Mouse (Mus musculus) megakaryocyte progenitor cell, adult 5-6 weeks (primary cell): ENCODE measurements at regions not wholly inside any gene's neighbourhood (a gene's known extent, or its start where the extent isn't known, plus 50 kb on each side); places are given as distances from the start of the nearest gene placed in this dataset.

Experiments
- ATAC-seq: replicated peaks from 2 replicates; pipeline ENCODE4 v1.8.0; 2016; ENCODE audit warnings: mild to moderate bottlenecking, moderate TSS enrichment, inconsistent platforms; ENCODE audit not compliant: poor library complexity

DNA sequence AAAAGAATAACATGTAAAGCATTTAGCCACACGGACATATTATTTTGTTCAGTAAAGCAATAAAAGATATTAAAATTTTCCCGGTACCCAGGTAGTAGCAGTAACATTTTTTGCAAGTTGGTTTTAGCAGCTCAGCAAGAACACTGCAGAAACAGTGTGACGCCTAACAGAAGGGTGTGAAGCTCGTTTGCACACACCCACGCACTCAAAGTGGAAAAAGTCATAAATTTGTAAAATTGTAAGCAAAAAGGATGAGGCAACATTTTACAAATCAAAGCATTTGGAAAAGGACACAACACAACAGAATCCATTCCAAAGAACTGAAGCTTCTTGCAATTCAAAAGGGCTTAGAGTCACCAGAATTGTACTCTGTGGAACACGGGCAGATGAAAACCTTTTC lies 1053.6 kb upstream of the Celf2 start:
- ATAC-seq: no peak

DNA sequence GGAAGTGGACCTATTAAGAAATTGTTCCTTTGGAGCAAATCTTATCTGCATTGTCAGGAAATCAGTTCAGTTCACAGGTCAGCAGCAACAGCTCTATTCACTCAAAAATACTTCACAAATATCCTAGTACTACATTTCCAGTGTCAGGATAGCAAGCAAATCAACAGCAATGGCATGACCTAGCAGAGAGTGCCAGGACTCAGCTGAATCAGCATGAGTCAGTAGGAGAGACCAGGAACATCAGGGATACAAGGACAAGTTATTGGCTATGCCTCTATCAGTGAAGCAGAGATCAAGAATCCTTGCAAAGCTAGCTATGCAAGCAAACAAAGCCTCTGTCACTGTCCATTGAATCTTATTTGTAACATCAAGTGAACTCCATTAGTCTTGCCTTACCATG lies 1036.8 kb upstream of the Celf2 start:
- ATAC-seq: no peak

DNA sequence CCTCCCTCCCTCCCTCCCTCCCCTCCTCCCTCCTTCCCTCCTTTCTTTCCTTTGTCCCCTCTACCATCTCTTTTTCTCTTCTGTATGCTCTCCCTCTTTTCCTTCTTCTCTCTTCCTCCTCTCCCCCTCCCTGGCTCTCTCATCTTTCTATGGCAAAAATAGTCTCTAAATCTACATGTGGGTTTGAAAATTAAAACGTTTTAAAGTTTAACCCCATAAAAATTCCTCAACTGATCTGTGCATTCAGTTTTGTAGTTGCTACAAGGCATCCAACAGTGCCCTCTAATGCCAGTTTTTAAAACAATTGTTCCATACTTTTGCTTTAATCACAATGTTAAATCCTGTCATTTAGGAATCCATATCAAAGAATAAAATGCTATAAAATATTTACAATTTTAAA lies 1027.5 kb upstream of the Celf2 start:
- ATAC-seq: no peak

DNA sequence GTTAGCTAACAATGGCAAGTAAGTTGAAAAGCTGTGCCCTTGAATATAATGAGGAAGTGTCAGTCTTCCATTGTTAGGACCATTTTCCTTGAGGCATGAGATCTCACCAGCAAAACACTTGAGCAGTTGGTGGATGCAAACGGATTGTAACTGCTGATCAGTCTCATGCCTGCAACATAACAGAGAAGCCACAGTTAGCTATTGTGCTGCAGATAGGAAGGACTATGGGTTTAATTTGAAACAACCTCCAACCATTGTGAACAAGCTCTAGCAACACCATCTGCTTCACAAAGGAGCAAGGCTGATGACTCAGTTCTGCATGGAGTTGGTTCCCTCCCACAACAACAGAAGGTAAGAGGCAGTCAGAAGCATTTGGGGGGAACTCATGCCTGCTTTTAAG lies 989.1 kb upstream of the Celf2 start:
- no peak for ATAC-seq

DNA sequence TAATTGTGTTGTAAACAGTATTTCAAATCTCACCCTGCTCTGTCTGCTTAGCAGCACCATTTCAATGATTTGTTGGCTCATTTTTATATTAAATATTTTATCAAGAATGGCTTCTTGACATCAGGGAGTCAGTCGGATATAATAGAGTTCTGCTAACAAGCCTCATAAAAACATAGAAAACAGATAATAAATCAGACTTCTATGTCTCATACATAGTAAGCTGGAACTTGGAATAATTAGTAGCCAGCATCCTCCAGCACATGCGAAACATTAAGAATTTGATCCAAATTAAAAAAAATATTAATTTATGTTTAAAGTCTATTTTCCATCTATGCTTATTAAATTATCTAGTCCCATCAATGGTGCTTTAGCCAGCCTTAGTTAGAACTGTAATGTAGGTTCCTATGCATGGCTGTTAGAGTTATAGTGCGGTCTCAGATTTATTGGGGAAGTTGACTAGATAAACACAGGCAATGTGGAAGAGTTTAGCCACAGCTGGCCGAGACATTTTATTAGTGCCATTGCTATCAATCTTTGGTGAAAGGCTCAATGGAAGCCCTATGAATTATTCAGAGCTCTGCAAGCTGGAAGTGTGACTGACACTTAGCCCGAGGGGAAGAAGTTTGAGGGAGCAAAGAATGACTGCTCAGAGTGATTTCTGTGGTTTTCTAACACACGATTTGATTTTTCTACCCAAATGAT lies 968.6 kb upstream of the Celf2 start:
- no peak for ATAC-seq

DNA sequence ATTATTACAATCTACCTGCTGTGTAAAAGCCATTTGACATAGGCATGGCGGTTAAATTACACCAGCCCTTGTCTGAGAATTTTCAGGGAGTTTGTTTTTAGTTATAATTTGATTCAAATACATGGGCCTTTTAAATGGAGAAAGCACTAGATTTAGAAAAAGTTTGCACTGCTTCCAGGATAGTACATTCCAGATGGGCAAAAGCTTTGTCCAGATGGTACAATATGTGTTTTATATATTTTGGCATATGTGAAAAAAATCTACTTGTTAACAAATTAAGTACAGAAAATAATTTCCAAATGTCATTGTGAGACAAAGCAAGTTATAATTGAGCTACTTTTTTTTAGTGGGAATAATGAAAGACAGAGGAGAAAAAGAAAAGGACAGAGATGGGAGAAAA lies 961.2 kb upstream of the Celf2 start:
- no peak for ATAC-seq

DNA sequence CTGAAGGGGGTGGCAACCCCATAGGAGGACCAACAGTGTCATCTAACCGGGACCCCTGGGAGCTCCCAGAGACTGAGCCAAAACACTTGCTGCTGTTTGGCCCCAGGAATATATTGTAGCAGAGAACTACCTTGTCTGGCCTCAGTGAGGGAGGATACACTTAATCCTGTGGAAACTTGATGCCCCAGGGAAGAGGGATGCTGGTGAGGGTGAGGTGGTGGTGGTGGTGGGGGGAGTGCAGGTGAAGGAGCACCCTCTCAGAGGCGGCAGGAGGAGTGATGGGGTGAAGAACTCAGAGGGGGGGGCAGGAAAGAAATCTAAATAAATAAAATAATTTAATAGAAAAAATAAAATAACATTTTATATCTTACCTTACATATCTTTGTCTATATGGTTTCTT lies 959.6 kb upstream of the Celf2 start:
- ATAC-seq: no peak

DNA sequence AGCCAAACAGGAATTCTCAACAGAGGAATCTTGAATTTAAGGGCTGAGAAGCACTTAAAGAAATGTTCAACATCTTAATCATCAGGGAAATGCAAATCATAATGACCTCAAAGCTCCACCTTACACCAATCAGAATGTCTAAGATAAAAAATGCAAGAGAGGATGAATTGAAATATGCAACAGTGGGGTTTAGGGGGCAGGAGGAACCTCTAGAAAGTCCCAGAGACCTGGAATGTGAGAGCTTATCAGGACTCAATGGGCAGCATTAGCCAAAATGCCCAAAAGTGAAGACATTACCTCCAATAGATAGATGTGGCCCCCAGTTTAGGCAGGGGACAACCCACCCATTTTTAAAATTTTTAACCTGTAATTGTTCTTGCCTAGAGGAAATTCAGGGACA lies 959.0 kb upstream of the Celf2 start:
- no peak for ATAC-seq

DNA sequence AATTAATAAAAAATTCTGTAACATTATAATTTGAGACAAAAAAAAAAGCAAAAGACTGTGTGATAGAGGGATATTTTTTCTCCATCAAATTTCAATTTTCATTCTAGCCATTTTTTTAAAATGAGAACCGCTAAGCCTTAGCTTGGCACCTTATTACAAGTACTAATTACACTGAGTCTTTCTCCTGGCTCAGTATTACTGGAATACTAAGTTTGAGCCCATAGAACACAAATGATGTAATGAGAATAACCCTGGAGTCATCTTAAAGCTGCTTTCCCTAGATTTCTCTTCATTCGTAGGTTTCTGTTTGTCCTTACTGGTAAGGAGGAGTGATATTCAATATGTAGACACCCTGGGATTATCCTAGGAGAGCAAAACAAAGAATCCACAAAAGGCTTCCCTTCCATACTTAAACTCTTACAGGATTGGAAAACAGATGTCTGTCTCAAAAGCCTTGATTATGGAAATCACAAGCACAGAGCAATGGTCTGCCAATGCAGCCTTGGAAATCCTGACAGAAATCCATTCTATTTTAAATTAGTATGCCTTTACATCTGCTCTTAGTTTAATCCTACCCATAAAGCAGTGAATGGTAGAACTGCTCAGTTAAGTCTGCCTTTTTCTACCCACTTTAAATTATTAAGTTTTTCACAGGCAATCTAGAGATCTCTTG lies 958.3 kb upstream of the Celf2 start:
- no peak for ATAC-seq

DNA sequence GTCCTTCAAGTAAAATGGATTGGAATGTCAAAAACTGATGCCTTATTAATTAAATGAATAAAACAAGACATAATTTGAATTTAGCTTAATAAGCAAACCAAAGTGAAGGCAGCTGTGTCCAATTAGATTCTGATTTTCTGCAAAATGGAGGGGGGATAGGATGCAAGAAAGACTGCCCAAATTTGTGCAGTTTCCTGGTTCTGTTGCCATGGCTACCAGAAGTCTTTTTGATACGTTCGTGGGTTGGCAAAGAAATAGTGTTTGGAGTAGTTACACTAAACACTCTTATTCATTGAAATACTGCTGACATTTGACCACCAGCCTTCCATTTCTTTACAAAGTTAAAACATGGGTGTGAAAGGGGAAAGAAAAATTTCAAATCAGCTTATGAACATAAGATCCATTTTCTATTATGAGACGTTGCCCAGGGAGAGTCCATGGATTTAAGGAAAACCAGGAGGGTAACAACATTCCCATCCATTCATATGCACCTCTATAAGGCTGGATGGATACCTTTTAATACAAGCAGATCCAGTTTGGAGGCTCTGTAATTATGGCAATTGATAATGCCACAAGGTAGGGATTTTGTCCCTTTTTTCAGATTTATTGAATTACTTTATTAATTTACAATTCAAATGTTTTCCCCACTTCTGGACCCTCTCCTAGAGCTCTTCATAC lies 943.3 kb upstream of the Celf2 start:
- no peak for ATAC-seq

DNA sequence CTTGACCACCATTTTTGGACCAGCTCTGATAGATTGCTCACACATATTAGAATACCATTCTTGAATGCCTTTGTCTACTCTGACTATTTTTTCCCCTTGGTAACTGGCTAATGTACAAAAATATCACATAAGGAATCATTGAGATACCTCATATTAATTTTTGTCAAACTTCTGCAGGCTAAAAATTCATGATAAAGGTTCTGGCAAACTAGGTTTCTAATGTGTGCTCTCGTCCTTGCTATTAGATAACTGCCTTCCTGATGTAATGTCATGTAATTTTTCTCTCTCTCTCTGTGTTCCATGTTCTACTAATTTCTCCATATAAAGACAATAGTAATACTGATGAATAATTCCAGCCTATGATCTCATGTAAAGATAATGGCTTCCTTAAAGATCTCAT lies 931.9 kb upstream of the Celf2 start:
- ATAC-seq: no peak

DNA sequence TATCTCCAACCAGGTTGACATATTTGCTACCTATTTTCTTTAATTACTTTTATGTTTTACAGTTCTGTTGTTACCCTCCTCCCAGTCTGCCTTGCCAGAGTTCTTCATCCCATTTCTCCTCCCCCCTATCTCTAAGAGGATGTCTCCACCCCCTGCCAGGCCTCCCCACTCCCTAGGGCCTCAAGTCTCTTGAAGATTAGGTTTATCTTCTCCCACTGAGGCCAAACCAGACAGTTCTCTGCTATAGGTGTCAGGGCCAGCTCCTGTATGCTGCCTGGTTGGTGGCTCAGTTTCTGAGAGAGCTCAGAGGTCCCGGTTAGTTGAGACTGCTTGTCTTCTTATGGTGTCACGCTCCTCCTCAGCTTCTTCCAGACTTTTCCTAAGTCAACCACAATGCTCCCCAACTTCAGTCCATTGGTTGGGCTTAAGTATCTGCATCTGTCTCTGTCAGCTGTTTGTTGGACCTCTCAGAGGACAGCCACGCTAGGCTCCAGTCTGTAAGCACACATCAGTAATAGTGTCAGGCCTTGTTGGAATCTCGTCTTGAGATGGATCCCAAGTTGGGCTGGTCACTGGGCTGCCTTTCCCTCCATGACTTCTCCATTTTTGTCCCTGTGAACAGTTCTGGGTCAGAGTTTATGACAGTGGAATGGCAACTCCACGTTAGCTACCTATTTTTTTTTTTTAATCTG lies 920.4 kb upstream of the Celf2 start:
- ATAC-seq: no peak

DNA sequence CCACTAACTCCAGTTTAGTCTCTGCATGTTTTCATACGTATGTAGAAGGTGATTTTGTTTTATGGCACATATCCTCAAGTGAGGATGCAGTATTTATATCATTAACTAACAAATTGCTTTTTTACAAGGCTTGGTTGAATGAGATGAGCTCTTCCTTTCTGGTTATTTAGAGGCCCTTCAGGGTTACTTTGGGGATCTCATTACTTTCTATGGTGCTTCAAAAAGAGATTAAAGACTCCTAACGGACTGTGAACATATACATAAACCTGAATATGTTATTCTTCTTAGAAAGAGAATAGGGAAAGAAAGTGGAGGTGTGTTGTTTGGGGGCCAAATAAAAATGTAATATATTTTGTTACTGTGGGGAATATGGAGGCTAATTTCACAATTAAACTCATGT lies 918.8 kb upstream of the Celf2 start:
- no peak for ATAC-seq

DNA sequence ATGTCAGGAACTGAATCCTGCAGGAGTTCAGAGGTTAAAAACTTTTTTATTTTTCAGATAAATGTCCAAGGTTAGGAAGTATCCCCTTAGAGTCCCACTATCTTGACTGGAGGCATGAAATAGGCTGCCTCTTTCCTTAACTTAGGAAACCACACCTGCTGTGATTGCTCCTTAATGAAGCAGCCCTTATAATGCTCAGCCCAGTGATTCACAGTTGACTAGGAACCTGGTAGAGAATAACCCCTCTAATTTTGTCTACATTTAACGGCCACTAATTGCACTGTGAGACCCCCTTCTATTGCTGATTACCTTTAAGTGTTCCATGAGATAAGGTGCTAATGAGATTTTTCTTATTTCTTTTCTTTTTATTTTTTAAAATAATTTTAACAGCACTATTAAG lies 918.4 kb upstream of the Celf2 start:
- no peak for ATAC-seq

DNA sequence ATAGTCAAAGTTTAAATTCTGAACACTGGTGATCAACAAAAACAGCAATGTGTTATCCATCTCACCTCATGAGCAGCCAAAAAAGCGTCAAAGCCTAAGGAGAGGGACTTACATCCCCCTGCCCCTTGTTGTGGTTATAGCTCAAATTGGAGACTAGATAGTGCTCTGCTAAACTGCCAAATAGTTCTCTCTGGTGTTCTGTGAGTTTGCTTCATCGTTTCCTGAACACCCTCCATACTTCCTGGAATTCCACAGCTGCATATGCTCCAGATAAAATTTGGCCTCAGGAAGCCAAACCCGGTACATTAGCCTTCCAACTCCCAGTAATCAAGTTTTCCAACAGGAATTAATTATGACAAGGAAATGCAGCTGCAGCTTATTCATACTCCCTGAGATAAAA lies 906.6 kb upstream of the Celf2 start:
- ATAC-seq: no peak

DNA sequence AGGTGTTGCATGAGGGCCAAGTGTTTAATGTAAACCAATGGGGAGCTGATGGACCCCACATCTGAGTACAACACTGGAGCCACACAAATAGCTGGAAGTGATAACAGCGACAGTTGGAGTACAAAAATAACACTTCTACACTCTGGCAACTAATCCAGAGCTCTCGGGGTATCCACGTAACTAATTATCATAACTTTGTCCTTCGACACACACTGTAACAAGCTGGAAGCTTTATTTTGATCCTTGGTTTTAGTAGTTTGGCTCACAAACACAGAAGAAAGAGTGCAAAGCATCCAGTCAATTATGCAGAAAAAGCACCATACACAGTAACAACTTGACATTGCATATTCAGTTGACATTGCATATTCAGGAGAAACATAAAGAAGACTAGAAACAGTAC lies 884.8 kb upstream of the Celf2 start:
- ATAC-seq: no peak

DNA sequence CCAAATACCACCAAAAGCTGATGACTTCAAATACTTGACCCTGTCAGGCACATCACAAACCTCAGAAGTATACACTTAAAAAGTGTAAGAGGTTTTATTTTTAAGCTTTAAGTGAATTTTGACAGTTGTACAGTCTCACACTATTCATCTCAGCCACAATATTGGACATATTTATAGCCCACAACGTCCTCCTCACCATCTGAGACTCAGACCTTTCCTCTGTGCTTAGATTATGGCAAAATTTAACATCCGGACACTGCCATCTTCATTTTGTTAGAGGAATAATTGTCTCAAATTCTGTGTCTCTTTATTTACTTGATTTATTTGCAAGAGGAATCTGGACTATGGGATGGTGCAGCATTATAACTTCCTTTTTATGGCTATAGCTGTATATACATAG lies 880.2 kb upstream of the Celf2 start:
- ATAC-seq: no peak

DNA sequence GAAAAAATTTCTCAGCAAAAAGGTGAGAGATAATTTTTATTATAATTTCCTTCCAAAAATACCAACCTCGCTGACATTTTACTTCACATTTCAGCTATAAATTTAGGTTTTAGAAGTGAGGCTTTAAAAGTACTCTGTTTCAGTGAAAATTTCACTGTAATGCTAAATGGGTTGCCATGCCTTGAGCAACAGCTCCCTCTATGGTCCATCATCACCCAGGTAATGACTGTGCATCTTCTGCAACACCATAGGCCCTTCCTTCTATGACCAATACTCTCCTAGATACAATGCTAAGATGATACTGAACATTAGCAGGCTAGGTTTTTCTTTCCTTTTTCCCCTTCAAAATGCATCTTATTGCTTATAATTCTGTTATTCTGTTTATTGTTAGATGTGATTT lies 870.9 kb upstream of the Celf2 start:
- peak; percentile 50; the same call in 1 of the 2 replicates for ATAC-seq

DNA sequence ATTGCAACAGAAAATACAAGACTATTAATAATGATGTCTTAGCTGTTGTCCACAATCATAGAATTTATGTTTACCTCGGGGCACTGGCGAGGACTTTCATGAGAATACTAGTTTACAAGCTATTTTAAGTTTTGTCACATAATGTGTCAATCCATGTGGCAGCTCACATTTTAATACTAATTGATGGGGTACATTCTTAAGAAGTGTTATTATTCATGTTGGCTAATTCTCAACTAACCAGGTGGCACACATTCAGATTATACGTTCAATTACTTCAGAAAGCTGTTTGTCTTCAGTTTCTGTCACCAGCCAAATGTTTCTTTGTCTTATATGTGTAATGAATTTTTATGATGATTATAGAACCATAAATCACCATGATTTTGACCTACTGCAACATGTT lies 870.2 kb upstream of the Celf2 start:
- no peak for ATAC-seq

DNA sequence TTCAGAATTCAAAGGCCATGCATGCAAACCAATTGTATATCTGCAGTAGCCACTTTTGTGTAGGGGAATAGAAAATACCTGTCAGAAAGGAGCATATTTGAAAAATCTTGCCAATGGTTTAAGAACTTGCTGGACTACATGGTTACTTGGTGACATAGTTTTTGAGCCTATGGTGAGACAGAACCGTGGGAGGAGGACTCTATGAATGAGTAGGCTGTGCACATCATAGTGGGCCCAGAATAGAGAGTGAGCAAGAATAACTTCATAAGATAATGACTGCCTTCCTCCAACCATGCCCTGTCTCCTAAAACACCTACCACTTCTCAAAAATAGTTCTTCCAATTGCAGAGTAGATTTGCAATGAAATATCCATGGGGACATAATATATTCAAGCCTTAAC lies 838.5 kb upstream of the Celf2 start:
- ATAC-seq: no peak

DNA sequence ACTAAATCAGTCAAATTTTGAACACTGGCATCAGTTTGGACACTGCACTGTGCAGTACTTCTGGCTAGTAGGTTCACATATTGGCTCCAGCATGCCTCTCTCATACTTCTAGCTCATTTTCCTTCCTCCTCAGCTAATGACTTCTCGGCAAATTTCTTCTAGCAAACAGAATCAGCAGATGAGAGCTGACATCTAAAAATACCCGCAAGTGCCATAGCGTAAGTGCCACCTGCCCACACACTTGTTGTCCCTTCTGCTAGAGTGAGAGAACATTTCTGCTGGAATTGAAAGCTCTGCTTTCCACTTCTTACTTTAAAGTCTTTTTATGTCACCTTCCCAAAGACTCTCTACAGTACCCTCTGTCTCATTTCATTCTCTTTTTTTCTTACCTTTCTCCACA lies 835.4 kb upstream of the Celf2 start:
- no peak for ATAC-seq

DNA sequence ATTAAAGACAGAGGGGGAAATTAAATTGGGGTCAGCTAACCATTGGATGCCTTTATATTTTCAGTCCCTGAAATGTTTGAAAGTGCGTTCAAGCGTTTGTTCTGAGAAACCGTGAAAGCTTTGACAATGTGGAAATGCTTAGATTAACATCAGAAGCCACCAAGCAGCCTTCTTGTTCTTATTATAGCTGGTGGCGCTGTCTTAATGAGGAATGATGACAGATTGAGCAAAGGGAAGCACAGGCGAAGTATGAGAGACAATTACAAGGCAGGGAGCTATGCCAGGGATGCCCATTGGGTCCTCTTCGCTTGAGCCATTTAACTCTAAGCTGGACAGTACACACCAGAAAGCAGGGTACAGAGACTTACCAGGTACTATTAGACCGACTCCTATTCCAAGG lies 828.9 kb upstream of the Celf2 start:
- no peak for ATAC-seq
